Mouse (Mus musculus) cortical plate, adult 2 months (tissue): ENCODE measurements around the gene Dnajb1.

Experiments used
- CTCF ChIP-seq: fragments of 200-500 bp; IDR thresholded peaks from 2 replicates; pipeline ENCODE4 v1.5.1; 2011; ENCODE audit warnings: mild to moderate bottlenecking, control low read depth, low read length; ENCODE audit not compliant: insufficient read depth; ENCODE audit errors: extremely low read depth
- POLR2A ChIP-seq: fragments of 200-500 bp; IDR thresholded peaks from 2 replicates; pipeline ENCODE4 v1.6.1; 2011; ENCODE audit warnings: mild to moderate bottlenecking, low read length, control low read depth; ENCODE audit not compliant: insufficient read depth; ENCODE audit errors: extremely low read depth

- TF ChIP-seq CTCF: no peak
- no peak for TF ChIP-seq POLR2A
Observed at GRCm38 (mm10) chr8:83568755-83569154, 39.2 kb upstream of the Dnajb1 start.
